In the genomic region with DNA sequence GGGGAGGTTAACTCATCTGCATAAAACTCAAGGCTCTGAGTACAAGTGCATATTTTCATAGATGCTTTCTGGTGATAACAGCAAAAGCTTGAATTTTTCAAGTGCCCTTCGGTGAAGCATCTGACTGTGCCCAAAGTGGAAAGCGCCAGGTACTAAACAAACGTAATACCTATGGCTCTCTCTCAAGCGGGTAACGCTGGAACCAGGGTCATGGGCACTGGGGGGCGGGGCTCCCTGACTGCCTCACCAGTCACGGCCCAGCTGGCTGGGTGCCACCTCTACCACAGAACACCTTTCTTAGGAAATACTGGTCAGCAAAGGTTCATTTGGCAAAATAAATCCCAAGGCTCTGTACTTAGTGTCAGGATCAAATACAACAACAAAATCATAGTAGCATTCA, we compare ENCODE assay signal across 12 mouse cellular contexts.
DNase-seq lines count a peak whose midpoint lies in the region; ATAC-seq and TF ChIP-seq lines count a peak whose summit lies in the region.
"Had no signal": no experiment of that assay in that cellular context is flagged by ENCODE, and none has a peak within 500 bp of the region (broad histone marks: within the 10 kb centered on the region; RNA-seq: fewer than 3 reads in every experiment).

No protein-coding gene starts in this region.

- H3K27ac ChIP-seq in layer of hippocampus, adult 2 months = peak overlapping the region; percentile 51; the same call in 1 of the 2 replicates
- 0 out of 2 replicates have a peak overlapping the region, but pooled peaks have one; percentile 2 for H3K27ac ChIP-seq in ES-E14 (ENCODE audit: insufficient read depth, low read depth, low read length, poor library complexity, severe bottlenecking)
- no peak overlapping the region for H3K27ac ChIP-seq in lung, embryonic 16.5 days (ENCODE audit: low read length)
- H3K27ac ChIP-seq: left cerebral cortex, adult 2 months; liver, embryonic 14.5 days had no signal

- H3K4me1 ChIP-seq in ES-E14 (ENCODE audit: control insufficient read depth in 2 of 2, insufficient read depth in 2 of 2, low read length in 2 of 2, poor library complexity in 1 of 2) = no peaks in the 10 kb centered on the region
- H3K4me1 ChIP-seq in lung, embryonic 16.5 days (replicated peaks; ENCODE audit: control insufficient read depth, insufficient read depth, low read length) = peaks cover 10% of the 10 kb centered on the region

- intact Hi-C loops in heart, postnatal 14 days (cut with DNase I) = no loop called here

- peak; percentile 33 for DNase-seq in adrenal gland, postnatal 10 days
- DNase-seq in adrenal gland, postnatal 4 days (ENCODE audit: low spot score in 2 of 2) = no peak
- no peak for DNase-seq in layer of hippocampus, adult 2 months (ENCODE audit: low spot score in 2 of 2)
- DNase-seq in layer of hippocampus, postnatal 36 days = no peak
- DNase-seq in ES-E14 (ENCODE audit: low read depth, low spot score) = no peak
- no peak for DNase-seq in heart, postnatal 14 days
- no peak for DNase-seq in T-cell, adult 2 months (ENCODE audit: low spot score)

- no peak overlapping the region for H3K4me3 ChIP-seq in layer of hippocampus, adult 2 months
- no peak overlapping the region for H3K4me3 ChIP-seq in ES-E14 (ENCODE audit: insufficient read depth in 1 of 2, low read depth in 1 of 2, low read length in 2 of 2, poor library complexity in 1 of 2, severe bottlenecking in 1 of 2)
- H3K4me3 ChIP-seq in lung, embryonic 16.5 days (ENCODE audit: low read length) = no peak overlapping the region
- H3K4me3 ChIP-seq: left cerebral cortex, adult 2 months; myocyte had no signal

- no peaks in the 10 kb centered on the region for H3K27me3 ChIP-seq in lung, embryonic 16.5 days (ENCODE audit: control insufficient read depth, insufficient read depth, low read depth, low read length)
- H3K27me3 ChIP-seq: Patski had no signal

- peak overlapping the region; percentile 25 for H3K4me2 ChIP-seq in lung, embryonic 16.5 days (ENCODE audit: low read depth, low read length)

- no peaks in the 10 kb centered on the region for H3K9me3 ChIP-seq in ES-E14 (ENCODE audit: control insufficient read depth, insufficient read depth, low read depth, low read length)
- no peaks in the 10 kb centered on the region for H3K9me3 ChIP-seq in lung, embryonic 16.5 days (ENCODE audit: control insufficient read depth, low read length)

- peak; percentile 80 for ATAC-seq in lung, embryonic 16.5 days (ENCODE audit: low read depth)
- ATAC-seq: Patski had no signal

- in situ Hi-C loops in ES-E14 (cut with MboI; ENCODE audit: low sequenced_read_pairs in 2 of 2, unreplicated experiment in 2 of 2) = no loop called here

- TF ChIP-seq CTCF in layer of hippocampus, adult 2 months (conservative IDR thresholded peaks at IDR 0.05) = no peak

- H3K9ac ChIP-seq in ES-E14 (ENCODE audit: insufficient read depth, low read depth, low read length, poor library complexity, severe bottlenecking) = no peak overlapping the region
- no peak overlapping the region for H3K9ac ChIP-seq in lung, embryonic 16.5 days (ENCODE audit: low read length)
- H3K9ac ChIP-seq: liver, embryonic 14.5 days had no signal

- H3K36me3 ChIP-seq in ES-E14 (ENCODE audit: control insufficient read depth, insufficient read depth, low read length, poor library complexity, severe bottlenecking) = no peaks in the 10 kb centered on the region
- H3K36me3 ChIP-seq in lung, embryonic 16.5 days (ENCODE audit: control insufficient read depth, insufficient read depth, low read length) = no peaks in the 10 kb centered on the region

- 58% methylated on average over 7 of the region's 7 CpGs for WGBS in lung, embryonic 16.5 days

TF ChIP-seq in ES-E14, 5 proteins besides CTCF, POLR2A, EP300 and RAD21:
- no peak for TF ChIP-seq HCFC1 (IDR thresholded peaks at IDR 0.05; ENCODE audit: borderline replicate concordance, insufficient read depth, low read length)
- no peak for TF ChIP-seq CHD2 (IDR thresholded peaks at IDR 0.05; ENCODE audit: low read depth, low read length)
- no peak for TF ChIP-seq MAFK (IDR thresholded peaks at IDR 0.05; ENCODE audit: insufficient read depth, low read depth, low read length)
- no peak for TF ChIP-seq ZNF384 (IDR thresholded peaks at IDR 0.05; ENCODE audit: low read depth, low read length)
- TF ChIP-seq ZC3H11A (IDR thresholded peaks at IDR 0.05; ENCODE audit: borderline replicate concordance, low read depth, low read length) = no peak
